Mouse (Mus musculus) cortical plate, adult 2 months (tissue): ENCODE data around the gene Bloc1s3.

ENCODE experiments used
- CTCF ChIP-seq: fragments of 200-500 bp; IDR thresholded peaks from 2 replicates; pipeline ENCODE4 v1.5.1; 2011; ENCODE audit warnings: mild to moderate bottlenecking, control low read depth, low read length; ENCODE audit not compliant: insufficient read depth; ENCODE audit errors: extremely low read depth
- POLR2A ChIP-seq: fragments of 200-500 bp; IDR thresholded peaks from 2 replicates; pipeline ENCODE4 v1.6.1; 2011; ENCODE audit warnings: mild to moderate bottlenecking, low read length, control low read depth; ENCODE audit not compliant: insufficient read depth; ENCODE audit errors: extremely low read depth

- no peak for TF ChIP-seq POLR2A
- TF ChIP-seq CTCF, result no peak
Observed at GRCm38 (mm10) chr7:19542155-19542691, 34.1 kb upstream of the Bloc1s3 start.
